Mouse (Mus musculus) midbrain, embryonic 13.5 days (tissue): ENCODE measurements around the gene Appl1. TPM values are rescaled to one million over a fixed set of nuclear protein-coding genes. Genes with fewer than 3 reads are reported as not detected.

Source experiments
- ATAC-seq: fragments of 200-750 bp; cut with Nextera tagmentation; 2 replicates; pipeline ENCODE4 v1.8.0; 2017; ENCODE audit warnings: mild to moderate bottlenecking, moderate TSS enrichment, moderate library complexity
- H3K27ac ChIP-seq: fragments of 300-500 bp; sonication (generic); 2 replicates; pipeline ENCODE4 v1.5.1; 2015; ENCODE audit warnings: inconsistent platforms, mild to moderate bottlenecking, moderate library complexity
- H3K27me3 ChIP-seq: fragments of 300-500 bp; sonication (generic); 2 replicates; pipeline ENCODE4 v1.6.1; 2015; ENCODE audit warnings: mild to moderate bottlenecking, inconsistent platforms
- H3K36me3 ChIP-seq: fragments of 300-500 bp; sonication (generic); 2 replicates; pipeline ENCODE4 v1.6.1; 2015; ENCODE audit warnings: mild to moderate bottlenecking, inconsistent platforms
- H3K4me1 ChIP-seq: fragments of 300-500 bp; sonication (generic); replicated peaks from 2 replicates; pipeline ENCODE4 v1.6.1; 2015; ENCODE audit warnings: inconsistent platforms
- H3K4me2 ChIP-seq: fragments of 300-500 bp; sonication (generic); replicated peaks from 2 replicates; pipeline ENCODE4 v1.6.1; 2015; ENCODE audit warnings: moderate library complexity, mild to moderate bottlenecking, inconsistent platforms
- H3K4me3 ChIP-seq: fragments of 300-500 bp; sonication (generic); replicated peaks from 2 replicates; pipeline ENCODE4 v1.5.1; 2015; ENCODE audit warnings: mild to moderate bottlenecking, inconsistent platforms
- H3K9ac ChIP-seq: fragments of 300-500 bp; sonication (generic); replicated peaks from 2 replicates; pipeline ENCODE4 v1.6.1; 2015; ENCODE audit warnings: mild to moderate bottlenecking, inconsistent platforms
- H3K9me3 ChIP-seq: fragments of 300-500 bp; sonication (generic); 2 replicates; pipeline ENCODE4 v1.6.1; 2016; ENCODE audit warnings: mild to moderate bottlenecking, inconsistent platforms
- whole genome bisulfite sequencing: fragments of 180-500 bp; shearing (Covaris S2); methylation state at CpG from one replicate; pipeline ENCODE4 v1.1.7; 2015; 5-methylcytosine and 5-hydroxymethylcytosine counted together
- polyA plus RNA-seq: library from polyadenylated mRNA; unstranded; fragments of >200 nt; fragmentation: Nextera tagmentation; extraction: Ambion mirVana; gene quantifications from 2 replicates; pipeline ENCODE4 v1.2.1, GENCODE M21; 2015

Gene Appl1
- polyA plus RNA-seq, 1 experiment from 2014 or later = 57.8 TPM

GRCm38 (mm10) chr14:26988694-26989093 lies 17.7 kb upstream of the Appl1 start:
- Histone ChIP-seq H3K27me3 (no peaks in the 10 kb centered on the region), H3K9ac (no peak overlapping the region), H3K36me3 (no peaks in the 10 kb centered on the region), H3K4me2 (no peak overlapping the region), H3K4me3 (no peak overlapping the region), H3K4me1 (no peaks in the 10 kb centered on the region), H3K9me3 (no peaks in the 10 kb centered on the region; the same call in 1 of the 2 replicates), H3K27ac (no peak overlapping the region)
- ATAC-seq = no peak
- WGBS = 81% methylated on average over 2 of the region's 2 CpGs

DNA sequence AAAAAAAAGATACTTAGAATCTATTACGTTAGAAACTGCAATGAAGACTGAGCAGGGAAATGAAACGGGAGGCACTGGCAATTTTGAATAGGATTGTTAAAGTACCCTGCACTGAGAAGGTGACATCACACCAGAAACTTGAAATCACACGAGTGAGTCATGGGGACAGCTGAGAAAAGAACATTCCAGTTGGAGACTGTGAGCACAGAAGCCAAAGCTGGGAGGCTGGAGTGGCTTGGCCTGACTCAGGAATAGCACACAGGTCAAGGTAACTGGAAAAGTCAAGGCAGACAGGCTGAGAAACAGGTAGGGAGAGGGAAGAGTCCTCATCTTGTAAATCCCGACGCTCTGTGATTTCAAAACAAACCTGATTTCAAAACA lies 11.1 kb upstream of the Appl1 start:
- no peak overlapping the region for H3K4me2 ChIP-seq
- H3K36me3 ChIP-seq = no peaks in the 10 kb centered on the region
- ATAC-seq = no peak
- peaks cover 6% of the 10 kb centered on the region for H3K9me3 ChIP-seq
- WGBS = 83% methylated on average over 5 of the region's 5 CpGs
- H3K4me3 ChIP-seq = no peak overlapping the region
- no peak overlapping the region for H3K9ac ChIP-seq
- no peaks in the 10 kb centered on the region for H3K27me3 ChIP-seq
- no peak overlapping the region for H3K27ac ChIP-seq
- peaks cover 5% of the 10 kb centered on the region; the same call in 1 of the 2 replicates for H3K4me1 ChIP-seq

DNA sequence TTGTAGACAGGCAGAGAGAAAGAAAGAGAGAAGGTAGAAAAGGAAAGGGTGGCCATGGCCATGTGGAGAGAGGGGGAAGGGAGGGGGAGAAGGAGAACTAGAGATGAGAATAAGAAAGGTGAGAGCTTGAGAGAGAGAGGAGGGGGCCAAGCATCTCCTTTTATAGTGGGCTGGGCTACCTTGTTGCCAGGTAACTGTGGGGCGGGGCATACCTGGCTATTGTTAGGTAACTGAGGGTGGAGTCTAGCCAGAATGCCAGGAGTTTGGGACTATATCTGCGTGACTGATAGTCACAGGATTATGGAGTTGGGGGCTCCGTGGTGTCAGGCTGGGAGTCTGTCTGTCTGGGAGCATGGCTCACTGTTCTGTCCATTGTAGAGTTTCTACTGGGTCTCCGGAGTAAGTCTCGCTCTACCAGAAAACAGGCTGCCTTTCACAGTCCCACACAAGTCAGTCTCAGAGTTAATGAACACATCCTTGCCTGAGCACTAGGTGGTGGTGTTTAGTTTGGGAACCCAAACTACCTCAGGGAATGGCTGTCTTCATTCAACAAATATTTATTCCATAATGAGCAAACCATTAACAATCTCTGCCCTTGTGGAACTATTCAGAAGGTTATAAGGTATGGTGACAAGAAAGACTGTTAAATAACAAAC lies 10.6 kb upstream of the Appl1 start:
- Histone ChIP-seq H3K4me3 (no peak overlapping the region), H3K4me1 (peaks cover 10% of the 10 kb centered on the region), H3K9me3 (peaks cover 6% of the 10 kb centered on the region), H3K4me2 (no peak overlapping the region), H3K9ac (no peak overlapping the region), H3K27me3 (no peaks in the 10 kb centered on the region), H3K36me3 (no peaks in the 10 kb centered on the region), H3K27ac (no peak overlapping the region)
- ATAC-seq = no peak
- WGBS = 67% methylated on average over 5 of the region's 5 CpGs

- H3K27ac ChIP-seq = no peak overlapping the region
- H3K9ac ChIP-seq = no peak overlapping the region
- no peak overlapping the region for H3K4me2 ChIP-seq
- peaks cover 14% of the 10 kb centered on the region for H3K4me1 ChIP-seq
- H3K27me3 ChIP-seq = no peaks in the 10 kb centered on the region
- no peaks in the 10 kb centered on the region for H3K36me3 ChIP-seq
- no peak overlapping the region for H3K4me3 ChIP-seq
- ATAC-seq = no peak
- peaks cover 6% of the 10 kb centered on the region for H3K9me3 ChIP-seq
- WGBS = 93% methylated on average over 8 of the region's 8 CpGs
Observed at GRCm38 (mm10) chr14:26981021-26981420, 10.0 kb upstream of the Appl1 start.

GRCm38 (mm10) chr14:26979808-26980207 lies 8.8 kb upstream of the Appl1 start:
- H3K27me3 ChIP-seq = no peaks in the 10 kb centered on the region
- no peak overlapping the region for H3K4me3 ChIP-seq
- H3K36me3 ChIP-seq = no peaks in the 10 kb centered on the region
- no peak for ATAC-seq
- H3K9ac ChIP-seq = no peak overlapping the region
- H3K27ac ChIP-seq = no peak overlapping the region
- no peak overlapping the region for H3K4me2 ChIP-seq
- H3K9me3 ChIP-seq = peaks cover 6% of the 10 kb centered on the region; the same call in 1 of the 2 replicates
- 81% methylated on average over 3 of the region's 3 CpGs for WGBS
- H3K4me1 ChIP-seq = peaks cover 14% of the 10 kb centered on the region

- no peak overlapping the region for H3K9ac ChIP-seq
- peaks cover 14% of the 10 kb centered on the region for H3K4me1 ChIP-seq
- no peaks in the 10 kb centered on the region for H3K27me3 ChIP-seq
- H3K9me3 ChIP-seq = peaks cover 6% of the 10 kb centered on the region; the same call in 1 of the 2 replicates
- WGBS = 40% methylated on average over 2 of the region's 2 CpGs
- H3K4me3 ChIP-seq = no peak overlapping the region
- no peak overlapping the region for H3K4me2 ChIP-seq
- no peak overlapping the region for H3K27ac ChIP-seq
- no peak for ATAC-seq
- H3K36me3 ChIP-seq = no peaks in the 10 kb centered on the region
Observed at GRCm38 (mm10) chr14:26977500-26977899, 6.5 kb upstream of the Appl1 start.

GRCm38 (mm10) chr14:26976212-26976611 lies 5.2 kb upstream of the Appl1 start:
- no peak overlapping the region for H3K9ac ChIP-seq
- H3K27me3 ChIP-seq = no peaks in the 10 kb centered on the region
- peaks cover 14% of the 10 kb centered on the region for H3K4me1 ChIP-seq
- no peak overlapping the region for H3K4me3 ChIP-seq
- H3K4me2 ChIP-seq = no peak overlapping the region
- ATAC-seq = no peak
- H3K9me3 ChIP-seq = peaks cover 6% of the 10 kb centered on the region; the same call in 1 of the 2 replicates
- 29% methylated on average over 7 of the region's 7 CpGs for WGBS
- H3K36me3 ChIP-seq = no peaks in the 10 kb centered on the region
- H3K27ac ChIP-seq = no peak overlapping the region

DNA sequence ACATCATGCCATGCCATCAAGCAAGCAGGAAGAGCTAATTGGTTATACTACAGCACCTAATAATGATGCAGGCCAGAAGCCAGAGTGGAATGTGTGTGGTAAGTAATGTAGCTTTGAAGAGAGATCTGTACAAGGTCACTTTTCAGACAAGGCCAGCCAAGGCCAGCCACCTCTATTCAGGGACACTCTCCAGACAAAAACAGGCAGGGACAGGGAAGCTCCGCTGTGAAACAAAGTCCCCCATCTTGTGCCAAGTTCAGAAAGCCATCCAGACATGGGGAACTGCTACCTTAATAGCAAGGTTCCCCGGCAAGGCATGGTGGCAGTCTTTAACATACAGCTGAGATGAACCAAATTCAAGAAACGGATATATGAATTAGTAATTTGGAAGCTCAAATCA lies 4.5 kb upstream of the Appl1 start:
- H3K9me3 ChIP-seq = no peaks in the 10 kb centered on the region
- WGBS = 81% methylated on average over 3 of the region's 3 CpGs

GRCm38 (mm10) chr14:26973089-26973488 lies 2.1 kb upstream of the Appl1 start:
- H3K36me3 ChIP-seq = no peaks in the 10 kb centered on the region
- H3K9ac ChIP-seq = no peak overlapping the region
- WGBS = 84% methylated on average over 2 of the region's 2 CpGs
- ATAC-seq = no peak
- H3K27ac ChIP-seq = no peak overlapping the region
- H3K4me3 ChIP-seq = no peak overlapping the region
- no peaks in the 10 kb centered on the region for H3K27me3 ChIP-seq
- no peak overlapping the region for H3K4me2 ChIP-seq
- H3K4me1 ChIP-seq = peaks cover 27% of the 10 kb centered on the region
- no peaks in the 10 kb centered on the region for H3K9me3 ChIP-seq

More for the DNA sequence above, 4.5 kb upstream of the Appl1 start:
- Histone ChIP-seq H3K9ac (no peak overlapping the region), H3K4me1 (peaks cover 14% of the 10 kb centered on the region), H3K4me2 (no peak overlapping the region), H3K4me3 (no peak overlapping the region), H3K27ac (no peak overlapping the region), H3K27me3 (no peaks in the 10 kb centered on the region), H3K36me3 (no peaks in the 10 kb centered on the region)
- no peak for ATAC-seq

DNA sequence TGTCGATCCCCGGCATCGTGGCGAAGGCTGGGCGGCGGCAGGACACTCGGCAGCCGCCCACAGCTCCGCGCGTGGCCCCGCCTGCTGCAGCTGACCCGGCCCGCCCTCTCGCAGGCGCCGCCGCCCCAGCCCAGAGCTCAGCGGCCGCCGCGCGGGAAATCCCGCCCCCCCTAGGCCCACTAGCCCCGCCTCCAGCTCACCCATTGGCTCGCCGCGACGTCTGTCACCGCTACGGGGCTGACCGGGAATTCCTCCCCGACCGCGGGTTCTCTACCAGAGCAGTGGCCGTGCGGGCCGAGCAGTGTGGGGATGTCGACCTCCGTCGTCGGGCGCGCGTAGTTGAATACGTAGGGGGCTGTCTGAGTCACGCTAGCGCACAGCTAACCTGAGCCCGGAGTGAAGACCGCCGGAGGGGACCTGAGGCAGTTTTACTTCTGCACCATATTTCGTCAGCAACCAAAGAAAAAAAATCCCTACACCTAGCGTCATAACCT lies 546 bp downstream of the Appl1 start:
- Histone ChIP-seq H3K27ac (peak overlapping the region; percentile 95), H3K9ac (peak overlapping the region; percentile 91), H3K27me3 (no peaks in the 10 kb centered on the region), H3K4me1 (peaks cover 21% of the 10 kb centered on the region), H3K4me3 (peak overlapping the region; percentile 88), H3K4me2 (peak overlapping the region; percentile 66), H3K9me3 (no peaks in the 10 kb centered on the region), H3K36me3 (no peaks in the 10 kb centered on the region)
- peak; percentile 97 for ATAC-seq
- WGBS = under 1% methylated on average over 52 of the region's 53 CpGs

GRCm38 (mm10) chr14:26969856-26970407 lies 1.1 kb downstream of the Appl1 start:
- H3K4me3 ChIP-seq = peak overlapping the region; percentile 88
- peak overlapping the region; percentile 66 for H3K4me2 ChIP-seq
- peaks cover 21% of the 10 kb centered on the region for H3K4me1 ChIP-seq
- 0% methylated on average over 62 of the region's 62 CpGs for WGBS
- H3K9me3 ChIP-seq = no peaks in the 10 kb centered on the region
- ATAC-seq = peak; percentile 65
- H3K36me3 ChIP-seq = no peaks in the 10 kb centered on the region
- peak overlapping the region; percentile 91 for H3K9ac ChIP-seq
- H3K27ac ChIP-seq = peak overlapping the region; percentile 95
- no peaks in the 10 kb centered on the region for H3K27me3 ChIP-seq

DNA sequence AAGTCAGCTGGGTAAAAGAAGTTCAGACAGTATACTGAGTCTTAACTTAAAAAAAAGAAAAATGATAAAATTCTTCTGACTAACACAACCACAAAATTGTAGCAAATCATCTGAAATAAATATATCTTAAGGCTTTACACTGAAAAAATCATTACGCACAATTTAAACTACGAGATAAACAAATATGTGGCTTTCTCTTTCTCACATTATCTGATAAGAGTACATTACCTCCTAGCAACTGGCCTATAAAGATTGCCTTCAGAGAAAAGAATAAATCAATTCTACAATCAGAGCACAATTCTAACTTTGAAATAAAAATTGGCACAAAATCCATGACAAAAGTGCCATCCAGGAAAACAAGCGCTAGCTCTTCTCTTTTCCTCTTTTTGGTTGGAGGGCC lies 1.9 kb downstream of the Appl1 start:
- Histone ChIP-seq H3K4me1 (peaks cover 21% of the 10 kb centered on the region), H3K27me3 (no peaks in the 10 kb centered on the region), H3K4me2 (peak overlapping the region; percentile 66), H3K27ac (no peak overlapping the region), H3K36me3 (no peaks in the 10 kb centered on the region), H3K4me3 (peak overlapping the region; percentile 88), H3K9me3 (no peaks in the 10 kb centered on the region), H3K9ac (peak overlapping the region; percentile 91)
- no peak for ATAC-seq
- 87% methylated on average over 3 of the region's 3 CpGs for WGBS
